Mouse (Mus musculus): ENCODE measurements around the gene Stfa2l1.
"Not testable (repeated sequence)": the region's sequence is repeated elsewhere in the genome, so short reads cannot be mapped to it uniquely, and the experiment has no call there.

Gene Stfa2l1

DNA sequence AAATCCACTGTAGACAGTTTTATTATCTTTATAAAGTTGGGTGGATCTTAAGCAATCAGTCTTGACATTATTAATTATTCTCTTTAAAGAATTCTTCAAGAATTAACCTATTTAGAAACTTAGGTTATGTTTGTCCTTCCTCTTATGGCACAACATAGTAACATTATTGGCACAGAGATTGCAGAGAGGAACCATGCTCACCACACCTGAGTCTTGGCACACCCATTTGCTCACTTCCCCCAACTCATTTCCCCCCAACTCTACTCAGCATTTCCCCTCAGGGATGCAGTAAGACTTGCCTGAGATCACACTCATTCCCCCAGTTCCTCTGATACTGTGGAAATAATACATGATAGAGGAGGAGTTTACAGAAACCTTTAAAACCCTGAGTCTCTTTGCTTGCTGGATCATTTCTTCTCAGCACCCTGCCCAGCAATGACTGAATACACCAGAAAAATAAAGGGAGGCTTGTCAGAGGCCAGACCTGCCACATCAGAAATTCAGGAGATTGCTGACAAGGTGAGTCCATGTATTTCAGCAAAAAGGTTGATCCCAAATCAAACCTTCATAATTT, at the start of gene Stfa2l1:
Stfa2l1 (plus strand) TSS at position 410 of the 574 bp plus-strand sequence.
- DNase-seq (ENCODE audit: low spot score in 2 of 2) = no peak

GRCm38 (mm10) chr16:36111486-36111885, 45.1 kb upstream of the Stfa2l1 start:
- DNase-seq (ENCODE audit: low spot score in 2 of 2) = not testable (repeated sequence)

- not testable (repeated sequence) for DNase-seq (ENCODE audit: low spot score in 2 of 2)
These were observed 40.9 kb upstream of the Stfa2l1 start for GRCm38 (mm10) chr16:36115751-36116150.

- no peak for DNase-seq (ENCODE audit: low spot score in 2 of 2)
These were observed 28.5 kb upstream of the Stfa2l1 start for GRCm38 (mm10) chr16:36128092-36128491.

DNA sequence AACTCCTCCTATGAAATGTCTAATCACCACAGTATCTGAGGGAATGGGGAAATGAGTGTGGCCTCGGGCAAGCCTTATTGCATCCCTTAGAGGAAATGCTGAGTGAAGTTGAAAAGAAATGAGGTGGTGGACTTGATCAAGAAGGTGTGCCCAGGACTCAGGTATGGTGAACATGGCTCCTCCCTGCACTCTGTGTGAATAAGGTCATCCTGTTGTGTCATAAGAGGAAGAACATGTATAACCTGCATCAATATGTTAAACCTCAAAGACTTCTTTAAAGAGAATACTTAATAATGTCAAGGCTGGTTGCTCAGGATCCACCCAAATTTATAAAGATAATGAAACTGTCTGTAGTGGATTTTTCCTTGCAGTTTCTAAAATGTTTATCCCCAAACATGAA, 25.5 kb upstream of the Stfa2l1 start, which contains the start of gene Csta1:
Csta1 (minus strand) TSS at position 101 of the 400 bp plus-strand sequence.
- DNase-seq (ENCODE audit: low spot score in 2 of 2) = no peak

GRCm38 (mm10) chr16:36138201-36138600, 18.4 kb upstream of the Stfa2l1 start:
- no peak for DNase-seq (ENCODE audit: low spot score in 2 of 2)

GRCm38 (mm10) chr16:36167841-36168240, 11.2 kb downstream of the Stfa2l1 start:
- not testable (repeated sequence) for DNase-seq (ENCODE audit: low spot score in 2 of 2)

DNA sequence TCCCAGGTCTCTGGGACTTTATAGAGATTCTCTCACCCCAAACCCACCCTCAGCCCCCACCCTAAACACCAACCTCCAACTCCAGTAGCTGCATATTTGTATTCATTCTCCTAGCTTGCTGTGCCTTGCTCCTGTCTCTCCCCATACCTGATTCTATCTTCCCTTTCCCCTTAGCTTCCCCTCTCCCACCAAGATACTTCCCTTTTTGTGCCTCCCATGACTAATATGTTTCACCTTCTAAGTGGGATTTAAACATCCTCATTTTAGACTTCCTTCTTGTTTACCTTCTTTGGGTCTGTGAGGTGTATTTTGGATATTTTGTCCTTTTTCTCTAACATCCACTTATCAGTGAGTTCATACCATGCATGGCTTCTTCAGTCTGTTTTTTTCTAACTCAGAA, 19.5 kb downstream of the Stfa2l1 start:
- no peak for DNase-seq (ENCODE audit: low spot score in 2 of 2)

DNA sequence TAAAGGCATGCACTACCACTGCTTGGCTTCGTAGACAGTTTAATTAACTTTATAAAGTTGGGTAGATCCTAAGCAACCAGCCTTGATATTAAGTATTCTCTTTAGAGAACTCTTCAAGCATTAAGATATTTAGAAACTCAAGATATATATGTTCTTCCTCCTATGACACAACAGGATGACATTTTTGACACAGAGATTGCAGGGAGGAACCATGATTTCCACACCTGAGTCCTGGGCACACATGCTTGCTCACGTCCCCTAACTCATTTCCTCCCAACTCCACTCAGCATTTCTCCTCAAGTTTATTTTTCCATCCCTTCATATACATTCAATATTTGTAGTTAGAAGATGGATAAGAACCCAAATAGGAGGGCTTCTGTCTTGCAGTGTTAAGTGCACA, 23.3 kb downstream of the Stfa2l1 start:
- DNase-seq (ENCODE audit: low spot score in 2 of 2) = no peak

DNA sequence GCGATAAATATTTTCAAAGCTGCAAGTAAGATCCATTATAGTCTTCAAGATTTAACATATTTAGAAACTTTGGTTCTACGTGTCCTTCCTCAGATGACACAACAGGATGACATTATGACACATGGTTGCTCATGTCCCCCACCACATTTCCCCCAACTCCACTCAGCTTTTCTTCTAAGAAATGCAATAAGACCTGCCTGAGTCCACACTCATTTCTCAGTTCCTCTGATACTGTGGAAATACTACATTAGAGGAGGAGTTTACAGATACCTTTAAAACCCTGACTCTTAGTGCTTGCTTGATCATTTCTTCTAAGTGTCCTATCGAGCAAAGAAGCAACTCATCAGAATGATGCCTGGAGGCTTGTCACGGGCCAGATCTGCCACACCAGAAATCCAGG, 27.3 kb downstream of the Stfa2l1 start, which contains the start of gene Gm5483:
Gm5483 (plus strand) TSS at position 301 of the 400 bp plus-strand sequence.
- not testable (repeated sequence) for DNase-seq (ENCODE audit: low spot score in 2 of 2)

- DNase-seq (ENCODE audit: low spot score in 2 of 2) = no peak
These were observed 42.6 kb downstream of the Stfa2l1 start for GRCm38 (mm10) chr16:36199226-36199625.

DNA sequence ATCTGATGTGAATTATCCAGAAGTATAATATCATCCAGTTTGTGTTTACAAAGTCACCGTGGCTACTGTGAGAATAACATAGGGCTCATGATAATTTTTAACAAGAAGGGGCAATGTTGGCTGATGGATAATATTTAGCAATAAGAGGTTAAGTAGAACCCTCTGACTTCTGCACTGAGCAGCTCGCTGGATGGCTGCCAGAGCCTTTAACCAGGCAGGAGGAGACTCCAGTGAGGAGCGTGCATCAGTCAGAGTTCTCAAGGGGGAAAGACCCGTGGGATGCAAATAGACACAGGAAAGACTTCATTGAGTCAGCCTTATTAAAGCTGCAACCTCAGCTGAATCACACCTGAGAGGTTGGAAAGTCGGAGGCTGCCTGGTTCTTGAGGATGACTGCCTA, 47.2 kb downstream of the Stfa2l1 start:
- no peak for DNase-seq (ENCODE audit: low spot score in 2 of 2)

DNA sequence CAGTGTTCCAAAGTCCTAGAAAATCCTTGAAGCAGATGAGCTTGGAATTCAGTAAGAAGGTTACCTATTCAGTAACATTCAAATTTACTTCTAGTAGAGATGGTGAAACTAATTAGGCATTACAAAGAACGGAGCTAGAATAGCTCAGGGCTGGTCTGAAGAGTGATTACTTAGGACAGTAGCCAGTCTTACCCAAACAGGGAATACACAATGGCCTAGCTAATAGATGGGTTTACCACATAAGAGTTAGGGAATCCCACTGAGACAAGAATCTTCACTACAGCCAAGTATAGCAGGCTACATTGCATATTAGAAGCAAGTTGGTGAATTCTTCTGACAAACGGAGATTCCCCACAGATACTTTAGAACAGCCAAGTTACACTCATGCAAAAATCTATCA, 49.1 kb downstream of the Stfa2l1 start:
- not testable (repeated sequence) for DNase-seq (ENCODE audit: low spot score in 2 of 2)

DNA sequence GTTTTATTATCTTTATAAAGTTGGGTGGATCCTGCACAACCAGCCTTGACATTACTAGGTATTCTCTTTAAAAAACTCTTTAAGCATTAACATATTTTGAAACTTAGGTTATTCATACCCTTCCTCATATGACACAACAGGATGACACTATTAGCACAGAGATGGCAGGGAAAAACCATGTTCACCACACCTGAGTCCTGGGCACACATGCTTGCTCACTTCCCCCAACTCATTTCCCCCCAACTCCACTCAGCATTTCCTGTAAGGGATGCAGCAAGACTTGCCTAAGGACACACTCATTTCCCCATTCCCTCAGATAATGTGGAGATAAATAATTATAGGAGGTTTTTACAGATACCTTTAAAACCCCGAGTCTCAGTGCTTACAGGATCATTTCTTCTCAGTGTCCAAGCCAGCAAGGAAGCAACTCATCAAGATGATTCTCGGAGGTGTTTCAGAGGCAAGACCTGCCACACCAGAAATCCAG, 53.4 kb downstream of the Stfa2l1 start, which contains the start of gene Gm5416:
Gm5416 (plus strand) TSS at position 437 of the 487 bp plus-strand sequence.
- DNase-seq (ENCODE audit: low spot score in 2 of 2) = no peak

All from cerebellum, postnatal 4 days (tissue).